Mouse (Mus musculus) forebrain, embryonic 14.5 days (tissue): ENCODE data around the gene E130208F15Rik. TPM values are rescaled to one million over a fixed set of nuclear protein-coding genes. Genes with fewer than 3 reads are reported as not detected.
A peak's percentile ranks its signal among the peaks of the same experiment; 100 is the strongest.

Source experiments
- ATAC-seq: fragments of 200-750 bp; cut with Nextera tagmentation; 2 replicates; pipeline ENCODE4 v1.8.0; 2017; ENCODE audit warnings: mild to moderate bottlenecking, moderate library complexity
- DNase-seq: peaks from one replicate; pipeline ENCODE4 v3.0.0-alpha.2; 2015; ENCODE audit warnings: low spot score
- H3K27ac ChIP-seq: fragments of 300-500 bp; sonication (generic); 2 replicates; pipeline ENCODE4 v1.5.1; 2014; ENCODE audit warnings: low read depth, mild to moderate bottlenecking, control low read depth, low read length, moderate library complexity
- H3K27me3 ChIP-seq: fragments of 300-500 bp; sonication (generic); replicated peaks from 2 replicates; pipeline ENCODE4 v1.6.1; 2014; ENCODE audit warnings: low read length, control low read depth, mixed read lengths; ENCODE audit not compliant: control insufficient read depth, insufficient read depth
- H3K36me3 ChIP-seq: fragments of 300-500 bp; sonication (generic); 2 replicates; pipeline ENCODE4 v1.6.1; 2014; ENCODE audit warnings: low read length, control low read depth; ENCODE audit not compliant: control insufficient read depth, insufficient read depth
- H3K4me1 ChIP-seq: fragments of 300-500 bp; sonication (generic); 2 replicates; pipeline ENCODE4 v1.6.1; 2014; ENCODE audit warnings: antibody characterized with exemption, low read length, control low read depth; ENCODE audit not compliant: control insufficient read depth, insufficient read depth
- H3K4me2 ChIP-seq: fragments of 300-500 bp; sonication (generic); 2 replicates; pipeline ENCODE4 v1.6.1; 2014; ENCODE audit warnings: mild to moderate bottlenecking, control low read depth, low read length
- H3K4me3 ChIP-seq: fragments of 300-500 bp; sonication (generic); 2 replicates; pipeline ENCODE4 v1.5.1; 2014; ENCODE audit warnings: low read depth, low read length, control low read depth
- H3K9ac ChIP-seq: fragments of 300-500 bp; sonication (generic); 2 replicates; pipeline ENCODE4 v1.6.1; 2014; ENCODE audit warnings: mild to moderate bottlenecking, low read length, control low read depth, moderate library complexity
- H3K9me3 ChIP-seq: fragments of 300-500 bp; sonication (generic); replicated peaks from 2 replicates; pipeline ENCODE4 v1.6.1; 2016; ENCODE audit warnings: low read length, control low read depth, mixed read lengths; ENCODE audit not compliant: control insufficient read depth
- WGBS: fragments of 180-500 bp; shearing (Covaris S2); extraction: QIAGEN DNeasy Blood & Tissue Kit; methylation state at CpG from one replicate; pipeline ENCODE4 v1.1.7; 2014; 5-methylcytosine and 5-hydroxymethylcytosine counted together
- polyA plus RNA-seq: library from polyadenylated mRNA; unstranded; fragments of >200 nt; fragmentation: Nextera tagmentation; extraction: Ambion mirVana; gene quantifications from 2 replicates; pipeline ENCODE4 v1.2.1, GENCODE M21; 2014

E130208F15Rik gene
- polyA plus RNA-seq = not detected in 2 replicates

DNA sequence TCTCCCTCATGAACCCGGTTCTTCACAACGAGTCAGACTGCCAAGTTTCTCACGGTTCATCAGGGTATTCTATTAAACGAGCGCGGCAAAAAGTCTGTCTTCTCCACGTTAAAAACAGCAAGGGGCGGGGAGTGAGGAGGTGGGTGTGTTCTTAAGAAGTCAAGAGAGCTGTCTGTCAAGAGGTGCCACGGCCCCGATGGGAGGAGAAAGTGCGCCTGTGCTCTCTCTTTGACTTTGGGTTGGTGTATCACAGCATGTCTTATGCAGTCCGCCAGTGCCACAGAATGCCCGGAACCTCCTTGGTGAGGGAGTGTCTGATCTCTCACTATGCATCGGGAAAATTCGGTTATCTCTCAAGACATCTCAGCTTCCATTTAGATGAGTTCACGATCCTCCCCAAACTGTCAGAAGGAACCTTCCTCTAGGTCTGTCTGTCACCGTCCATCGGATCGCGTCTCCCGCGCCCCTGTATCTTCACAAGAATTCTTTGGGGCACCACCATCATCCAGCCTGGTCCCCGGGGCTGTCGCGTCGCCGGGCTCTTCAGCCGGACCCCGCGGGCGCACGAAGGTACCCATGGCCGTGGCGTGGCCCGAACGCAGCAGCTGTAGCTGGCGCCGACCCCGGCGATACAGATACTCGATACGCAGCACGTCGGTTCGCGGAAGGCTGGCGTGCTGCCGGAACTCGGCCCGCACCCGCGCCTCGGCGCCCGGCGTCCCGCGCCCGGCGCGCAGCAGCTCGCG lies at the start of gene E130208F15Rik:
Gene E130208F15Rik, plus strand, starts transcription at position 202 of the 746 bp plus-strand sequence.
- H3K27me3 ChIP-seq = no peaks in the 10 kb centered on the region
- peaks cover 2% of the 10 kb centered on the region; the same call in 1 of the 2 replicates for H3K4me1 ChIP-seq
- H3K4me2 ChIP-seq = peak within 1 kb of the TSS; percentile 67
- peak; percentile 75 for ATAC-seq
- H3K27ac ChIP-seq = peak within 1 kb of the TSS; percentile 76; the same call in 1 of the 2 replicates
- H3K9me3 ChIP-seq = no peaks in the 10 kb centered on the region
- H3K9ac ChIP-seq = peak within 1 kb of the TSS; percentile 89
- no peaks in the 10 kb centered on the region for H3K36me3 ChIP-seq
- under 1% methylated on average over 63 of the region's 63 CpGs for WGBS
- H3K4me3 ChIP-seq = peak within 1 kb of the TSS; percentile 87
- peak; percentile 72 for DNase-seq

DNA sequence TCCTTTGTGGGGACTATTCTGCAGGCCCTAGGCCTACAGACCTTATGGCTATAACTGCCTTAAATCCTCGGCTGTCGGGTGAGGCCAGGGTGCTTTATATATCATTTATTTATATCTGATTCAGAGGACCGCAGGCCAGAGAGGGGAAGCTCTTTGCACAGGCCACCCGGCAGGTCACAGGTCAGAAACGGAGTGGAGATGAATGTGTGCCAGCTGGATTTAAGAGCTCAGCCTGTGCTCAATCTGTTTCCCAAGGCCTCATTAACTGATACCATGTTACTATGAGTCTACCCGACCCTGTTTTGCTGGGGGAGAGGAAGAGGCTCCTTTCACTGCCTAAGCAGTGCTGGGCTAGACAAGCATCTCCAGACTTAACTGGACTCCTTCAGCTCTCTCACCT lies 47.2 kb upstream of the E130208F15Rik start:
- WGBS = 87% methylated on average over 6 of the region's 6 CpGs
- Histone ChIP-seq H3K4me2 (no peak overlapping the region), H3K27ac (no peak overlapping the region), H3K9me3 (no peaks in the 10 kb centered on the region), H3K4me1 (no peaks in the 10 kb centered on the region), H3K4me3 (no peak overlapping the region), H3K27me3 (no peaks in the 10 kb centered on the region), H3K9ac (no peak overlapping the region), H3K36me3 (0 out of 2 replicates have a peak, but pooled peaks cover 9% of the 10 kb centered on the region)
- no peak for DNase-seq
- ATAC-seq = no peak

DNA sequence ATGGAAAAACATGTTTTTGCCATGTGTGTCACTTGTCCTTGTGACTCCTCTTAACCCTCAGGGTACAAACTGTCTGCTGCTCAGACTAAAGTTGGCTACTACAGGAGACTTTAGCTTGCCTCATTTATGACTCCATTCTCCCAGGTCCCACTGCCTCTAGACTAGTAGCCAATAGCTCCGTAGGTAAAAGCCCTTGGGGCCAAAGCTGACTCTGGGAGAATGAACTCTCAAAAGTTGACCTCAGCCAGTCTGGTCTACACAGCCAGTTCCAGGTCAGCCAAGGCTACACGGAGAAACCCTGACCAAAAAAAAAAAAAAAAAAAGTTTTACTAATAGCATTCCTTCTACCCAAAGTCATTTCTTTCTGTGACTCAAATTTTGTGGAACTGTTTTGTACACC lies 42.6 kb upstream of the E130208F15Rik start:
- H3K9ac ChIP-seq = no peak overlapping the region; the same call in 1 of the 2 replicates
- peak overlapping the region; percentile 86 for H3K4me2 ChIP-seq
- H3K27me3 ChIP-seq = no peaks in the 10 kb centered on the region
- no peak overlapping the region for H3K27ac ChIP-seq
- ATAC-seq (no peak), DNase-seq (no peak)
- no peaks in the 10 kb centered on the region for H3K4me1 ChIP-seq
- H3K9me3 ChIP-seq = no peaks in the 10 kb centered on the region
- WGBS = 54% methylated on average over 2 of the region's 2 CpGs
- H3K36me3 ChIP-seq = no peaks in the 10 kb centered on the region
- no peak overlapping the region for H3K4me3 ChIP-seq

DNA sequence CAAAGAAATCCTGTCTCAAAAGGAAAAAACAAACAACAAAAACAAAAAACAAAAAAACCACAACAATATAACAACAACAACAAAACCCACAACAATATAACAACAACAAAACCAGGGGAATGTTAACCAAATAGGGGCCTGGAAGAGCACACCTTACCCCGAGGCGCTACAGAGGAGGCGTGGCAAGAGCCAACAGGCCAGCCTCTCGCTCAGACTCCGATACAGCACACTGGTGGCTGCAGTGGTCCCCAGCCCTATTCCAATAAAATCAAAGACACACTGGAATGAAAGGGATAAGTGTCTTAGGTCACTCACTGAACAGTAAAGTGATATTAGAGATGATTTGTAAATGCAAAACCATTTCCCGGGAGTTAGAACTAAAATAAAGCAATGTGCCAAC lies 42.0 kb upstream of the E130208F15Rik start:
- DNase-seq = no peak
- peak overlapping the region; percentile 86 for H3K4me2 ChIP-seq
- no peaks in the 10 kb centered on the region for H3K4me1 ChIP-seq
- H3K9me3 ChIP-seq = no peaks in the 10 kb centered on the region
- peak overlapping the region; percentile 59 for H3K9ac ChIP-seq
- WGBS = 0% methylated on average over 6 of the region's 6 CpGs
- H3K27me3 ChIP-seq = no peaks in the 10 kb centered on the region
- ATAC-seq = peak; percentile 15; the same call in 1 of the 2 replicates
- H3K4me3 ChIP-seq = peak overlapping the region; percentile 74
- no peak overlapping the region; the same call in 1 of the 2 replicates for H3K27ac ChIP-seq
- H3K36me3 ChIP-seq = no peaks in the 10 kb centered on the region

DNA sequence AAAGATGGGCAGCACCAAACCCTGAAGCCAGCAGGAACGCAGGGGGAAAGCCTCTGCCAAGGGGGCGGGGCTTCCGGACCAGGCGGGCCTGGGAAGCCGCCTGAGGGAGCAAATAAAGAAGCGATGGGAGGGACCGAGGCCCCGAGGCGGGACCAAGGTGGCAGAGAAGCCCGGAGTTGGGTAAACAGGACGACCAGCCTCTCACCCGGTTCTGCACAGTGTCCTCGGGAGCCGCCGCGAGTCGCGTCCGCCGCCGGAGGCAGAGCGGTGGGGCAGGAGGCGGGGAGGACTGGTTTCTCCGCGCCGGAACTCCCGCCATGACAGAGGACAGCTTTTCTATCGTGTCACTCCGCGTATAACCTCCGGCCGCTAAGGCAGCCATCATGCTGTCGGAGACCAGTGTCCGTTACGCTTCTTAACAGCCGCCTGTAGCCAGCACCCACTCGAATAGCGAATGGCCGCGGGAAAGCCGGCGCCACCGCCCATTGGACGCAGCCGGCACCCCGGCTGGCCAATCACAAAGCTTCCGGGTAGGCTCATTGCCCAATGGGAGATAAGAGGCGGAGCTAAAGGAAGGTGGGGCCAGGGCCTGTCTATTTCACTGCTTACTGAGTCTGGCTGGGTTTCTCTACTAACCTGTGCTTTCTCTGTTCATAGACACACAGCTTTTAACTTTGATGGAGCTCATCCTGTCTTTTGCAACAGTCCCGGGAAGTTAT lies 41.4 kb upstream of the E130208F15Rik start, which contains the start of the genes Thap8 and Wdr62:
Gene Thap8, plus strand, starts transcription at position 144 of the 719 bp plus-strand sequence.
Gene Wdr62, minus strand, starts transcription at position 469 of the 719 bp plus-strand sequence.
- peak within 1 kb of the TSS; percentile 74 for H3K4me3 ChIP-seq

DNA sequence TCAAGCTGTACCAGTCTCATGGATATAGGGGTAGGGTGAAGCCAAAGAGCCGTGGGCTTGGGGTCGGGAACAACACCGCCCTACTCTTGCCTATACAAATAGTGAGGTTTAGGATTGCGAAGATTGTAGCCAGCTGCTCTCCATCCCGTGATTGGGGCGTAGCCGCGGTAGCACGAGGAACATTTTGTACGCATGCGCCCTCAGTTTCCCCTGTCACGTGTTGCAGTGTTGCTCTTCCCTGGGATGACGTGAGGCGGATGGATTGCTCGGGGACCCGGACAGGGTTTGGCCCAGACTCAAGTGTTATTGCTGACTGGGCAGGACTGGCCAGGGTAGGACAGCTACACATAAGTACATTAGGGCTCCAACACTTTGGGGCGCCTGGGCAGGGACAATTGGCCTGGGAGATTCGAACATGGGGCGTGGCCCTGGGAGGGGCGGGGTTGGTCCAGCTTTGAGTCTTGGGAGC lies 40.8 kb upstream of the E130208F15Rik start:
- WGBS = under 1% methylated on average over 20 of the region's 20 CpGs
- DNase-seq (peak; percentile 96), ATAC-seq (peak; percentile 88)
- H3K4me2 ChIP-seq = peak overlapping the region; percentile 86
- peak overlapping the region; percentile 54 for H3K9ac ChIP-seq
- H3K9me3 ChIP-seq = no peaks in the 10 kb centered on the region
- H3K36me3 ChIP-seq = no peaks in the 10 kb centered on the region
- no peaks in the 10 kb centered on the region for H3K4me1 ChIP-seq
- peak overlapping the region; percentile 98 for H3K27ac ChIP-seq
- H3K4me3 ChIP-seq = peak overlapping the region; percentile 74
- H3K27me3 ChIP-seq = no peaks in the 10 kb centered on the region

More for the DNA sequence above, 41.4 kb upstream of the E130208F15Rik start, which contains the start of the genes Thap8 and Wdr62:
- peak; percentile 98 for DNase-seq
- H3K4me1 ChIP-seq = no peaks in the 10 kb centered on the region
- peak; percentile 97 for ATAC-seq
- peak within 1 kb of the TSS; percentile 98 for H3K27ac ChIP-seq
- peak within 1 kb of the TSS; percentile 86 for H3K4me2 ChIP-seq
- no peaks in the 10 kb centered on the region for H3K27me3 ChIP-seq
- H3K9ac ChIP-seq = peak within 1 kb of the TSS; percentile 59
- H3K9me3 ChIP-seq = no peaks in the 10 kb centered on the region
- WGBS = under 1% methylated on average over 38 of the region's 49 CpGs
- H3K36me3 ChIP-seq = no peaks in the 10 kb centered on the region

DNA sequence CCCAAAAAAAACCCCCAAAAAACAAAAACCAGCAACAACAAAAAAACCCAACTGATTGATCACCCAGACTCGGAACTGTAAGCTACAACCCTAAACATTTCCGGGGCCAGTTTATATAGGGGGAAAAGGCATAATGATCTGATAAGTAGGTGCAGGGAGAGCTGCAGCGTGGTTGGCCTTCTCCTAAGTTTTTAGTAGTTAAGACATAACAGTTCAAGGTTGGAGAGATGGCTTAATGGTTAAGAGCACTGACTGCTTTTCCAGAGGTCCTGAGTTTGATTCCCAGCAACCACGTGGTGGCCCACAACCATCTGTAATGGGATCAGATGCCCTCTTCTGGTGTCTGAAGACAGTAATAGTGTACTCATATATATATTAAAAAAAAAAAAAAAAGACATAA lies 40.0 kb upstream of the E130208F15Rik start:
- H3K36me3 ChIP-seq = no peaks in the 10 kb centered on the region
- H3K4me3 ChIP-seq = no peak overlapping the region
- DNase-seq (no peak), ATAC-seq (no peak)
- H3K27me3 ChIP-seq = no peaks in the 10 kb centered on the region
- no peaks in the 10 kb centered on the region for H3K9me3 ChIP-seq
- H3K4me2 ChIP-seq = no peak overlapping the region; the same call in 1 of the 2 replicates
- no peak overlapping the region; the same call in 1 of the 2 replicates for H3K27ac ChIP-seq
- no peaks in the 10 kb centered on the region for H3K4me1 ChIP-seq
- H3K9ac ChIP-seq = no peak overlapping the region
- WGBS = 75% methylated on average over 4 of the region's 4 CpGs

DNA sequence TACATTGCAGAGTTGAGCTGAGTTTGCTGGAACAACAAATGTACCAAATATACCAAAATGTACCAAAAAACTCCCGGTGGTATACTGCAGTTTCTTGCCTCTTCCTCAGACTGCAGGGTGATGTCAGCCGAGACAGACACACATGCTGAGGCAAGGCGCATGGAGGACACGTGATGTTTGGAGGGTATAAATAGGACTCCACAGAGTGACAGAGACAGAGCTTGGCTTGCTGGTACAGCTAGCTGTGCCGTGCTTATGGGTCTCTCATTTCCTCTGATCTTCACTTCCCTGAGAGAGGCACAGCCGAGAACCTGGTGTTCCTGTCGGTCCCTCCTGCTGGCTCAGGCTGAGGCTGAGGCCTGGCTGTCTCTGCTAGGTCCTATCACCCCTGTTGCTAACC lies 38.8 kb upstream of the E130208F15Rik start:
- Histone ChIP-seq H3K4me1 (no peaks in the 10 kb centered on the region), H3K9me3 (no peaks in the 10 kb centered on the region), H3K4me2 (no peak overlapping the region), H3K4me3 (no peak overlapping the region), H3K27ac (no peak overlapping the region), H3K9ac (no peak overlapping the region), H3K27me3 (no peaks in the 10 kb centered on the region), H3K36me3 (no peaks in the 10 kb centered on the region)
- ATAC-seq (no peak), DNase-seq (no peak)
- WGBS = 82% methylated on average over 7 of the region's 7 CpGs
